Mouse (Mus musculus) stomach, postnatal 0 days (tissue): ENCODE results near the gene Gnat2.

Source experiments
- CTCF ChIP-seq: IDR thresholded peaks from 2 replicates; pipeline ENCODE4 v1.5.1; 2016; ENCODE audit warnings: antibody characterized with exemption, low read depth, mild to moderate bottlenecking, moderate library complexity
- EP300 ChIP-seq: optimal IDR thresholded peaks from 2 replicates; pipeline ENCODE3; 2016; ENCODE audit warnings: antibody characterized with exemption

DNA sequence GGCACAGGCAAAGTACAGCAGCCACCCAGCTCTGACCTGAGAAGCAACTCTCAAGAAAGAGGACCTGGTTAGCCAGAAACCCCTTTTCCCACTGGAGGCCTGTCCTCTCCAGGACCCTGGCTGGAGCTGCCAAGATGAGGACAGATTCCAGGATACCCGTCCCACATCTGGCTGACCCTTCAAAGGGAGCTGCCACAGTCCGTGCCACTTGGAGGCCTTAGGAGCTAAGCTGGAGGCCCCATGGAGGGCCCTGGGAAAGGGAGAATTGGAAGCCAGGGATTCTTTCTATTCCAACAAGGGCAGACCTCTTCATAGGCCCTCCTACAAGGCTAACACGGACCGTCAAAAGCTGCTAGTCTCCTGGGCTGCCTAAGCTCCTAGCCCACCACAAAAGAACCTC is 10.9 kb upstream of the Gnat2 start:
- no peak for TF ChIP-seq CTCF
- no peak for TF ChIP-seq EP300
